Mouse (Mus musculus) lung, embryonic 14.5 days (tissue): ENCODE data around the gene Podnl1. TPM values are rescaled to one million over a fixed set of nuclear protein-coding genes. Genes with fewer than 3 reads are reported as not detected.

Source experiments
- ATAC-seq: fragments of 200-750 bp; cut with Nextera tagmentation; 2 replicates; pipeline ENCODE4 v1.8.0; 2017; ENCODE audit warnings: mild to moderate bottlenecking, moderate TSS enrichment, moderate library complexity; ENCODE audit not compliant: insufficient read depth
- DNase-seq: peaks from one replicate; pipeline ENCODE4 v3.0.0-alpha.2; 2015
- H3K27ac ChIP-seq: fragments of 300-500 bp; sonication (generic); 2 replicates; pipeline ENCODE4 v1.5.1; 2014; ENCODE audit warnings: low read depth, mild to moderate bottlenecking, moderate library complexity
- H3K27me3 ChIP-seq: fragments of 300-500 bp; sonication (generic); 2 replicates; pipeline ENCODE4 v1.6.1; 2014; ENCODE audit warnings: low read length, control low read depth; ENCODE audit not compliant: insufficient read depth
- H3K36me3 ChIP-seq: fragments of 300-500 bp; sonication (generic); 2 replicates; pipeline ENCODE4 v1.6.1; 2014; ENCODE audit warnings: control low read depth; ENCODE audit not compliant: insufficient read depth
- H3K4me1 ChIP-seq: fragments of 300-500 bp; sonication (generic); 2 replicates; pipeline ENCODE4 v1.6.1; 2014; ENCODE audit warnings: antibody characterized with exemption, control low read depth; ENCODE audit not compliant: insufficient read depth
- H3K4me2 ChIP-seq: fragments of 300-500 bp; sonication (generic); 2 replicates; pipeline ENCODE4 v1.6.1; 2014; ENCODE audit warnings: mild to moderate bottlenecking
- H3K4me3 ChIP-seq: fragments of 300-500 bp; sonication (generic); 2 replicates; pipeline ENCODE4 v1.5.1; 2014; ENCODE audit warnings: low read depth, low read length
- H3K9ac ChIP-seq: fragments of 300-500 bp; sonication (generic); 2 replicates; pipeline ENCODE4 v1.6.1; 2014
- H3K9me3 ChIP-seq: fragments of 300-500 bp; sonication (generic); 2 replicates; pipeline ENCODE4 v1.6.1; 2016; ENCODE audit warnings: low read depth, low read length, control low read depth
- CTCF ChIP-seq: IDR thresholded peaks from 2 replicates; pipeline ENCODE4 v1.5.1; 2016; ENCODE audit warnings: antibody characterized with exemption, low read depth
- WGBS: fragments of 180-500 bp; shearing (Covaris S2); extraction: QIAGEN DNeasy Blood & Tissue Kit; methylation state at CpG from one replicate; pipeline ENCODE4 v1.1.7; 2014; 5-methylcytosine and 5-hydroxymethylcytosine counted together
- polyA plus RNA-seq: library from polyadenylated mRNA; unstranded; fragments of >200 nt; fragmentation: Nextera tagmentation; extraction: Ambion mirVana; gene quantifications from 2 replicates; pipeline ENCODE4 v1.2.1, GENCODE M21; 2014

The Podnl1 gene
- polyA plus RNA-seq, result 0.22 and 0.34 TPM in 2 replicates

- H3K9ac ChIP-seq, result peak within 1 kb of the TSS; percentile 17; the same call in 1 of the 2 replicates
- no peaks in the 10 kb centered on the region for H3K9me3 ChIP-seq
- no peak within 1 kb of the TSS for H3K4me3 ChIP-seq
- 22% methylated on average over 9 of the region's 9 CpGs for WGBS
- no peaks in the 10 kb centered on the region for H3K27me3 ChIP-seq
- ATAC-seq (peak; percentile 55), DNase-seq (peak; percentile 34)
- H3K4me2 ChIP-seq, result no peak within 1 kb of the TSS
- no peak for TF ChIP-seq CTCF
- H3K4me1 ChIP-seq, result 0 out of 2 replicates have a peak, but pooled peaks cover 4% of the 10 kb centered on the region
- no peaks in the 10 kb centered on the region for H3K36me3 ChIP-seq
- no peak within 1 kb of the TSS for H3K27ac ChIP-seq
These were observed at the start of gene Podnl1 for GRCm38 (mm10) chr8:84125656-84126055. Gene Podnl1 (plus strand): TSS chr8:84125989.

GRCm38 (mm10) chr8:84076412-84076811 lies 49.4 kb upstream of the Podnl1 start:
- Histone ChIP-seq H3K9me3 (no peaks in the 10 kb centered on the region), H3K27ac (no peak overlapping the region), H3K27me3 (no peaks in the 10 kb centered on the region), H3K36me3 (peaks cover 48% of the 10 kb centered on the region), H3K4me1 (no peaks in the 10 kb centered on the region), H3K4me3 (no peak overlapping the region), H3K4me2 (no peak overlapping the region), H3K9ac (no peak overlapping the region)
- DNase-seq (no peak), ATAC-seq (no peak)
- 84% methylated on average over 1 of the region's 1 CpGs for WGBS
- no peak for TF ChIP-seq CTCF

- Histone ChIP-seq H3K4me3 (no peak overlapping the region), H3K27me3 (no peaks in the 10 kb centered on the region), H3K36me3 (peaks cover 52% of the 10 kb centered on the region), H3K4me2 (no peak overlapping the region), H3K4me1 (no peaks in the 10 kb centered on the region), H3K9ac (no peak overlapping the region), H3K27ac (no peak overlapping the region), H3K9me3 (no peaks in the 10 kb centered on the region)
- 67% methylated on average over 3 of the region's 3 CpGs for WGBS
- no peak for ATAC-seq
- no peak for TF ChIP-seq CTCF
- DNase-seq, result no peak
These were observed 48.9 kb upstream of the Podnl1 start for GRCm38 (mm10) chr8:84076849-84077248.

- 52% methylated on average over 5 of the region's 5 CpGs for WGBS
- no peaks in the 10 kb centered on the region for H3K9me3 ChIP-seq
- H3K27ac ChIP-seq, result no peak overlapping the region
- peaks cover 75% of the 10 kb centered on the region for H3K36me3 ChIP-seq
- no peak overlapping the region for H3K4me3 ChIP-seq
- no peaks in the 10 kb centered on the region for H3K27me3 ChIP-seq
- no peak for ATAC-seq
- DNase-seq, result peak; percentile 57
- TF ChIP-seq CTCF, result no peak
- H3K4me2 ChIP-seq, result no peak overlapping the region
- no peaks in the 10 kb centered on the region for H3K4me1 ChIP-seq
- H3K9ac ChIP-seq, result no peak overlapping the region
These were observed 46.6 kb upstream of the Podnl1 start for GRCm38 (mm10) chr8:84079206-84079605.

- H3K9ac ChIP-seq, result no peak overlapping the region
- DNase-seq (no peak), ATAC-seq (no peak)
- H3K4me1 ChIP-seq, result no peaks in the 10 kb centered on the region
- WGBS, result 30% methylated on average over 8 of the region's 8 CpGs
- H3K36me3 ChIP-seq, result peaks cover 89% of the 10 kb centered on the region
- TF ChIP-seq CTCF, result no peak
- H3K4me2 ChIP-seq, result no peak overlapping the region
- no peaks in the 10 kb centered on the region for H3K27me3 ChIP-seq
- no peak overlapping the region for H3K27ac ChIP-seq
- no peak overlapping the region for H3K4me3 ChIP-seq
- no peaks in the 10 kb centered on the region for H3K9me3 ChIP-seq
These were observed 42.0 kb upstream of the Podnl1 start for GRCm38 (mm10) chr8:84083829-84084241.

- Histone ChIP-seq H3K4me1 (no peaks in the 10 kb centered on the region), H3K27me3 (no peaks in the 10 kb centered on the region), H3K4me2 (no peak overlapping the region), H3K36me3 (peaks cover 87% of the 10 kb centered on the region), H3K4me3 (no peak overlapping the region), H3K27ac (no peak overlapping the region), H3K9ac (no peak overlapping the region), H3K9me3 (no peaks in the 10 kb centered on the region)
- 51% methylated on average over 42 of the region's 42 CpGs for WGBS
- DNase-seq (no peak), ATAC-seq (no peak)
- no peak for TF ChIP-seq CTCF
These were observed 41.3 kb upstream of the Podnl1 start for GRCm38 (mm10) chr8:84084341-84085115.

- Histone ChIP-seq H3K36me3 (peaks cover 82% of the 10 kb centered on the region), H3K4me2 (no peak overlapping the region)
- 87% methylated on average over 7 of the region's 7 CpGs for WGBS
These were observed 38.6 kb upstream of the Podnl1 start for GRCm38 (mm10) chr8:84087156-84087555.

More at GRCm38 (mm10) chr8:84087156-84087555, 38.6 kb upstream of the Podnl1 start:
- DNase-seq (no peak), ATAC-seq (no peak)
- H3K27ac ChIP-seq, result no peak overlapping the region
- no peaks in the 10 kb centered on the region for H3K9me3 ChIP-seq
- no peak for TF ChIP-seq CTCF
- H3K9ac ChIP-seq, result no peak overlapping the region
- H3K4me3 ChIP-seq, result no peak overlapping the region
- H3K27me3 ChIP-seq, result no peaks in the 10 kb centered on the region
- H3K4me1 ChIP-seq, result no peaks in the 10 kb centered on the region
